Mouse (Mus musculus) heart, postnatal 36 days (tissue): ENCODE measurements around the gene Mfsd6. TPM values are rescaled to one million over a fixed set of nuclear protein-coding genes. Genes with fewer than 3 reads are reported as not detected.
A peak's percentile ranks its signal among the peaks of the same experiment; 100 is the strongest.

Experiments
- DNase-seq, 2 experiments: peaks; one replicate each; pipeline ENCODE4 v3.0.0; 2021 to 2022
- intact Hi-C: fragments of 180-260 bp; cut with DNase I; formaldehyde crosslinking; loops from one replicate; pipeline ENCODE4 v1.15.1; 2025
- total RNA-seq, 2 experiments: library from RNA; stranded (reverse); gene quantifications; 2 replicates each; pipeline ENCODE4 v1.2.3; 2021

Gene Mfsd6
- total RNA-seq = 10 to 100 TPM; 18.8 to 21.6 TPM

GRCm38 (mm10) chr1:52727056-52727900 is at the start of gene Mfsd6:
Gene Mfsd6, minus strand, starts transcription at chr1:52727462.
- peak; percentile 61 to 74 for DNase-seq
- intact Hi-C loops = loop anchor here (5.0 kb wide), 3 partner anchors 50 to 225 kb away; partner anchors contain the start of gene Nab1

GRCm38 (mm10) chr1:52765176-52766111 is 38.2 kb upstream of the Mfsd6 start:
- DNase-seq = no peak
- intact Hi-C loops = no loop called here

- no peak for DNase-seq
- intact Hi-C loops = no loop called here
These were observed 36.9 kb upstream of the Mfsd6 start for GRCm38 (mm10) chr1:52763894-52764809.

GRCm38 (mm10) chr1:52758174-52758573 is 30.9 kb upstream of the Mfsd6 start:
- intact Hi-C loops = no loop called here
- no peak for DNase-seq

GRCm38 (mm10) chr1:52754331-52754730 is 27.1 kb upstream of the Mfsd6 start:
- no peak for DNase-seq
- intact Hi-C loops = no loop called here

GRCm38 (mm10) chr1:52753828-52754227 is 26.6 kb upstream of the Mfsd6 start:
- intact Hi-C loops = no loop called here
- DNase-seq = no peak

GRCm38 (mm10) chr1:52752706-52753105 is 25.4 kb upstream of the Mfsd6 start:
- DNase-seq = no peak
- intact Hi-C loops = no loop called here

GRCm38 (mm10) chr1:52751634-52752033 is 24.4 kb upstream of the Mfsd6 start:
- intact Hi-C loops = no loop called here
- no peak for DNase-seq

- intact Hi-C loops = loop anchor here (5.0 kb wide), 2 partner anchors 118 to 453 kb away; partner anchors contain the start of gene Nemp2
- DNase-seq = no peak
These were observed 22.7 kb upstream of the Mfsd6 start for GRCm38 (mm10) chr1:52749978-52750377.

GRCm38 (mm10) chr1:52748260-52748659 is 21.0 kb upstream of the Mfsd6 start:
- intact Hi-C loops = loop anchor here (1.0 to 5.0 kb wide), 3 partner anchors 100 to 451 kb away; partner anchors contain the start of gene Nemp2
- DNase-seq = peak; percentile 71 to 78

- no peak for DNase-seq
- intact Hi-C loops = no loop called here
These were observed 15.3 kb upstream of the Mfsd6 start for GRCm38 (mm10) chr1:52742567-52742966.

GRCm38 (mm10) chr1:52734208-52734607 is 6.9 kb upstream of the Mfsd6 start:
- DNase-seq = no peak
- intact Hi-C loops = no loop called here

- intact Hi-C loops = no loop called here
- DNase-seq = no peak
These were observed 3.0 kb upstream of the Mfsd6 start for GRCm38 (mm10) chr1:52730258-52730657.

GRCm38 (mm10) chr1:52728857-52729489 is 1.7 kb upstream of the Mfsd6 start:
- intact Hi-C loops = loop anchor here (5.0 kb wide), 3 partner anchors 52 to 227 kb away; partner anchors contain the start of gene Nab1
- no peak for DNase-seq

- DNase-seq = peak; percentile 65 to 79
- intact Hi-C loops = loop anchor here (5.0 kb wide), 3 partner anchors 49 to 224 kb away; partner anchors contain the start of gene Nab1
These were observed 749 bp downstream of the Mfsd6 start for GRCm38 (mm10) chr1:52726371-52727055.

GRCm38 (mm10) chr1:52722586-52722985 is 4.7 kb downstream of the Mfsd6 start:
- intact Hi-C loops = no loop called here
- peak in 1 of 2 experiments; percentile 20 for DNase-seq

- DNase-seq = no peak
- intact Hi-C loops = no loop called here
These were observed 8.2 kb downstream of the Mfsd6 start for GRCm38 (mm10) chr1:52719096-52719495.

- DNase-seq = no peak
- intact Hi-C loops = no loop called here
These were observed 9.1 kb downstream of the Mfsd6 start for GRCm38 (mm10) chr1:52718068-52718748.
